Mouse (Mus musculus): ENCODE measurements around the gene Gpr87. TPM values are rescaled to one million over a fixed set of nuclear protein-coding genes. Genes with fewer than 3 reads are reported as not detected.

The Gpr87 gene
- total and polyA plus RNA-seq, 3 experiments = 0.33 TPM; not detected in 2

DNA sequence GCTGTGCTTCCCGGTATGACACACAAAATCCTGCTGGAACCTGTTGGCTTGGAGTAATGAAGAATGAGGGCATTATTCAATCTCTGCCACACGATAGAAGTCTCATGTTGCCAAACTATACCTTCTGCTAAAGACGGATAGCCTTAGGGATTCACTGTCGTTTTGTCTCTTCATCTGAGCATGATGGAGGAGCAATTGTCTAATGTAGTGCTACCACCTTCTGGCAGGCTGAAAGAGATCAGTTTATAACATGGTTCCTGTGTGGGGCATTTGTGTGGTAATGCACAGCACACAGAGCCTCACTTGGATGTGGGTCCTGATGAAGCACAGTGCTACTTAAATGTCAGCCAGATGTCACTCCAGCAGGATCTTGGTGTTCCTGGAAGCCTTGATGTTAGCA, 25.7 kb downstream of the Gpr87 start:
- H3K4me1 ChIP-seq (ENCODE audit: insufficient read depth, low read depth, low read length) = no peaks in the 10 kb centered on the region
- no peak for TF ChIP-seq TAL1 (conservative IDR thresholded peaks at IDR 0.05; ENCODE audit: low read depth, low read length)
- no peak for TF ChIP-seq GATA1 (IDR thresholded peaks at IDR 0.05; ENCODE audit: borderline replicate concordance, low read length)
- TF ChIP-seq GATA2 (IDR thresholded peaks at IDR 0.05; ENCODE audit: borderline replicate concordance, low read depth, low read length) = no peak
- no peak for TF ChIP-seq CTCF (IDR thresholded peaks at IDR 0.05; ENCODE audit: low read depth, low read length)
- TF ChIP-seq POLR2AphosphoS5 (IDR thresholded peaks at IDR 0.05; ENCODE audit: insufficient replicate concordance, low read depth, low read length) = no peak
- no peaks in the 10 kb centered on the region for H3K9me3 ChIP-seq (replicated peaks)
- no peak for DNase-seq (ENCODE audit: low spot score)
- no peaks in the 10 kb centered on the region for H3K36me3 ChIP-seq (replicated peaks)
- no peak for ATAC-seq (ENCODE audit: extremely low read depth, insufficient number of reproducible peaks, low FRiP score, poor library complexity, severe bottlenecking)
- no peaks in the 10 kb centered on the region for H3K27me3 ChIP-seq (ENCODE audit: insufficient read depth, low read length)
- no peak overlapping the region for H3K4me3 ChIP-seq (ENCODE audit: low read depth, low read length)

DNA sequence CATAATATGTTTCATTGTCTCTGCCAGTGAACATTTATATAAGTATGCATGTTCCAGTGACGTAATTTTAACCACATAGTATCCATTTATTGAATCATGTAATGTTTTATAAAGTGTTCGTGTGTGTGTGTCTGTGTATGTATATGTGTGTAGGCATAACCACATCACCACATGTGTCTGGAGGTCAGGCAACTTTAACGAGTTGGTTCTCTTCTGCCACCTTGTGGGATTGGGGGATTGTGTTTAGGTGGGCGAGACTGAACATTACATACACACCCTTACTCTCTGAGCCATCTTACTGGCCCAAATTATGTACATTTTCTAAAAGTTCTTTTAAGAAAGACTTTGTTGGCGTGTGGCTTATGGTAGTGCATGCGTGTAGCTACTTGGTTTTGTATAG, 26.4 kb downstream of the Gpr87 start:
- no peaks in the 10 kb centered on the region for H3K9me3 ChIP-seq (replicated peaks)
- H3K36me3 ChIP-seq (replicated peaks) = no peaks in the 10 kb centered on the region
- DNase-seq (ENCODE audit: low spot score) (no peak), ATAC-seq (ENCODE audit: extremely low read depth, insufficient number of reproducible peaks, low FRiP score, poor library complexity, severe bottlenecking) (no peak)
- no peak for TF ChIP-seq CTCF (IDR thresholded peaks at IDR 0.05; ENCODE audit: low read depth, low read length)
- no peak for TF ChIP-seq GATA2 (IDR thresholded peaks at IDR 0.05; ENCODE audit: borderline replicate concordance, low read depth, low read length)
- no peak for TF ChIP-seq TAL1 (conservative IDR thresholded peaks at IDR 0.05; ENCODE audit: low read depth, low read length)
- no peak for TF ChIP-seq GATA1 (IDR thresholded peaks at IDR 0.05; ENCODE audit: borderline replicate concordance, low read length)
- TF ChIP-seq POLR2AphosphoS5 (IDR thresholded peaks at IDR 0.05; ENCODE audit: insufficient replicate concordance, low read depth, low read length) = no peak
- no peaks in the 10 kb centered on the region for H3K4me1 ChIP-seq (ENCODE audit: insufficient read depth, low read depth, low read length)
- H3K4me3 ChIP-seq (ENCODE audit: low read depth, low read length) = no peak overlapping the region
- H3K27me3 ChIP-seq (ENCODE audit: insufficient read depth, low read length) = no peaks in the 10 kb centered on the region

DNA sequence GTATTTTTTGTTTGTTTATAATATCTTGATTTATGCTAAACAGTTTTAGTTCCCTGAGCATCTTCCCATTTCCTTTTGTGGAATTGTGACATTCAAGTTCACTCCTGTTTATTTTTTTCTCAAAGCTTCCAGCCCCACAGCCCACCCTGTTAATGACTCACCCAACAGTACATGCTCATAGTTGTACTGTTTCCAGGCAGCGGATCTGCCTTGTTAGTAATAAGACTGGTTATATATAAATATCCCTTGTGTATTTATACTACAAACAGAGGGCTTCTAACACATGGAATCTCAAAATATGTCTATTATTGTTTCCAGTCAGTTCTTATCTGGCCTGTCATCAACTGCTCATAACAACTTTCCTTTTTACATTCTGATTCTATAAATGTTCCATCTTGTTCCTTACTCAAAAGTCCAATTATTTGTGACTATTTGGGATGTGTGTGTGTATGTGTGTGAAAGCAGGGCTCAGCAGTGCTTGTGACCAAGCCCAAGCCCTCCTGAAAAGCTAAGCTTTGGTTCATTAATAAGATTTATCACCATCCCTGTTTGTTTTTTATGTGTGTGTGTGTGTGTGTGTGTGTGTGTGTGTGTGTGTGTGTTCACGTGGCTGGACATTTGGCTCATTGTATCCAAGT, 27.4 kb downstream of the Gpr87 start:
- no peak overlapping the region for H3K4me3 ChIP-seq (ENCODE audit: low read depth, low read length)
- no peaks in the 10 kb centered on the region for H3K4me1 ChIP-seq (ENCODE audit: insufficient read depth, low read depth, low read length)
- DNase-seq (ENCODE audit: low spot score) (no peak), ATAC-seq (ENCODE audit: extremely low read depth, insufficient number of reproducible peaks, low FRiP score, poor library complexity, severe bottlenecking) (no peak)
- no peaks in the 10 kb centered on the region for H3K9me3 ChIP-seq (replicated peaks)
- H3K36me3 ChIP-seq (replicated peaks) = no peaks in the 10 kb centered on the region
- H3K27me3 ChIP-seq (ENCODE audit: insufficient read depth, low read length) = no peaks in the 10 kb centered on the region
- TF ChIP-seq GATA1 (IDR thresholded peaks at IDR 0.05; ENCODE audit: borderline replicate concordance, low read length) (no peak), TAL1 (conservative IDR thresholded peaks at IDR 0.05; ENCODE audit: low read depth, low read length) (no peak), POLR2AphosphoS5 (IDR thresholded peaks at IDR 0.05; ENCODE audit: insufficient replicate concordance, low read depth, low read length) (no peak)

DNA sequence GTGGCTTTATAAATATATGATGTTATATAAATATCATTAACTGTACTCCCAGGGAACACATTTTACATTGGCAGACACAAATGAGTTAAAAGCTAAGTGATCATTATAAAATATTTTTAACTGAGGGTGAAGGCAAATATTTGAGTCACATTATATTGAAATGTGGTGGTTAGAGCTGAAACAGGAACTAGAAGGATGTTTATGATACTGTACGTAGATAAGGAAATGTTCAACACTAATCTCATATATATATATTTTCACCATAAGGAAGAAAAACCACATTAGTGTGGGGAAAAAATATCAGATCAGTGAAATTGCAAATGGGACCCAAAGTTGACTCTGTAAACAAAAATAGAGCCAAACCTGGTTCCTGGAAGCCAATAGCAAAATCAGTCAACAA, 34.4 kb downstream of the Gpr87 start:
- no peak for ATAC-seq (ENCODE audit: extremely low read depth, insufficient number of reproducible peaks, low FRiP score, poor library complexity, severe bottlenecking)

DNA sequence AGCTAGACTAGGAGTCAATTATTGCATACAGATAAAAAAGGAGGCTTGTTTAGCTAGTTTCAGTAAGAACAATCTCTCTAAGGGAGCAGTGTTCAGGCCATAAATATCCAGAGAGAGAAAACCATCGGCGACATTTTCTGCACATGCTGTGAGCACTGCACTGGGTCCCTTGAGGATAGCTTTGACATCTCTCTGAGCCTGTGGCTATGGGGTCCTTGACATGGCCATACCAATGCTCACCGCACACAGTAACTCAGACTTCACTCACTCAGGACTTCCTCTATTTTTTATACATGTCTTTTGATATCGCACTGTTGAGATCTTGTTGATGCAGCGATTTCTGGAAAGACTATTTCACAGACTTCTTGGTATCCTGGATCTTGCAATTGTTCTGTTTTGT, 37.9 kb downstream of the Gpr87 start:
- TF ChIP-seq POLR2AphosphoS5 (IDR thresholded peaks at IDR 0.05; ENCODE audit: insufficient replicate concordance, low read depth, low read length) (no peak), CTCF (IDR thresholded peaks at IDR 0.05; ENCODE audit: low read depth, low read length) (no peak), TAL1 (conservative IDR thresholded peaks at IDR 0.05; ENCODE audit: low read depth, low read length) (no peak), GATA2 (IDR thresholded peaks at IDR 0.05; ENCODE audit: borderline replicate concordance, low read depth, low read length) (no peak), GATA1 (IDR thresholded peaks at IDR 0.05; ENCODE audit: borderline replicate concordance, low read length) (no peak)
- Histone ChIP-seq H3K9me3 (replicated peaks) (no peaks in the 10 kb centered on the region), H3K4me3 (ENCODE audit: low read depth, low read length) (no peak overlapping the region), H3K4me1 (ENCODE audit: insufficient read depth, low read depth, low read length) (no peaks in the 10 kb centered on the region), H3K27me3 (ENCODE audit: insufficient read depth, low read length) (peaks cover 1% of the 10 kb centered on the region; the same call in 1 of the 2 replicates), H3K36me3 (replicated peaks) (no peaks in the 10 kb centered on the region)
- no peak for DNase-seq (ENCODE audit: low spot score)
- ATAC-seq (ENCODE audit: extremely low read depth, insufficient number of reproducible peaks, low FRiP score, poor library complexity, severe bottlenecking) = no peak

More for the DNA sequence above, 34.4 kb downstream of the Gpr87 start:
- no peaks in the 10 kb centered on the region for H3K27me3 ChIP-seq (ENCODE audit: insufficient read depth, low read length)
- no peaks in the 10 kb centered on the region for H3K4me1 ChIP-seq (ENCODE audit: insufficient read depth, low read depth, low read length)
- TF ChIP-seq TAL1 (conservative IDR thresholded peaks at IDR 0.05; ENCODE audit: low read depth, low read length) (no peak), GATA2 (IDR thresholded peaks at IDR 0.05; ENCODE audit: borderline replicate concordance, low read depth, low read length) (no peak), GATA1 (IDR thresholded peaks at IDR 0.05; ENCODE audit: borderline replicate concordance, low read length) (no peak), POLR2AphosphoS5 (IDR thresholded peaks at IDR 0.05; ENCODE audit: insufficient replicate concordance, low read depth, low read length) (no peak), CTCF (IDR thresholded peaks at IDR 0.05; ENCODE audit: low read depth, low read length) (no peak)
- no peak overlapping the region for H3K4me3 ChIP-seq (ENCODE audit: low read depth, low read length)
- no peaks in the 10 kb centered on the region for H3K9me3 ChIP-seq (replicated peaks)
- H3K36me3 ChIP-seq (replicated peaks) = no peaks in the 10 kb centered on the region
- no peak for DNase-seq (ENCODE audit: low spot score)

DNA sequence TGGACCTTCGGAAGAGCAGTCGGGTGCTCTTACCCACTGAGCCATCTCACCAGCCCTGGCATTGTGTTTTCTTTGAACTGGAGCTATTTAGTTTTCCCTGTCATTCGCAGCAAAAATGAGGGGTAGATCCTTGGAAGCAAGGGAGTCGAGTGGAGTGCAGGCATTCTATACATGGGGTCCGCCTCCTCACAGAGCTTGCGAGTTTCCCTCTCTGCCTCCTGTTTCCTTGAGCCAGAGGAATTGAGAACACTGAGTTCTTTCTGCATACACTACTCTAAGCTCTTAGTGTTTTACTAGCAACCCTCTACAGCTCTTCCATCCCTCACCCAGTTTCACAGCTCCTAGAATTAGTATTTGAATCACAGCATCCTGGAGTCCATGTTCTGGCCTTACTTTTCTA, 39.5 kb downstream of the Gpr87 start:
- Histone ChIP-seq H3K4me3 (ENCODE audit: low read depth, low read length) (no peak overlapping the region), H3K9me3 (replicated peaks) (no peaks in the 10 kb centered on the region), H3K27me3 (ENCODE audit: insufficient read depth, low read length) (peaks cover 3% of the 10 kb centered on the region; the same call in 1 of the 2 replicates), H3K4me1 (ENCODE audit: insufficient read depth, low read depth, low read length) (no peaks in the 10 kb centered on the region), H3K36me3 (replicated peaks) (no peaks in the 10 kb centered on the region)
- no peak for DNase-seq (ENCODE audit: low spot score)
- ATAC-seq (ENCODE audit: extremely low read depth, insufficient number of reproducible peaks, low FRiP score, poor library complexity, severe bottlenecking) = no peak
- TF ChIP-seq CTCF (IDR thresholded peaks at IDR 0.05; ENCODE audit: low read depth, low read length) (no peak), GATA2 (IDR thresholded peaks at IDR 0.05; ENCODE audit: borderline replicate concordance, low read depth, low read length) (no peak)

Measured in G1E (cell line).